Mouse (Mus musculus) ES-Bruce4 (cell line): ENCODE results near the gene Nhlrc3. TPM values are rescaled to one million over a fixed set of nuclear protein-coding genes. Genes with fewer than 3 reads are reported as not detected.

ENCODE experiments used
- H3K27ac ChIP-seq: 2 replicates; pipeline ENCODE4 v1.5.1; 2012; ENCODE audit warnings: low read length, inconsistent platforms; ENCODE audit not compliant: insufficient read depth
- H3K27me3 ChIP-seq: 2 replicates; pipeline ENCODE4 v1.6.1; 2012; ENCODE audit warnings: mild to moderate bottlenecking, low read length, inconsistent platforms; ENCODE audit not compliant: control insufficient read depth, poor library complexity, insufficient read depth, severe bottlenecking
- H3K36me3 ChIP-seq: 2 replicates; pipeline ENCODE4 v1.6.1; 2012; ENCODE audit warnings: inconsistent platforms, mild to moderate bottlenecking, low read length, moderate library complexity; ENCODE audit not compliant: control insufficient read depth, poor library complexity, insufficient read depth, severe bottlenecking
- H3K4me1 ChIP-seq: one replicate; pipeline ENCODE4 v1.8.1; 2011; ENCODE audit warnings: low read length; ENCODE audit not compliant: control insufficient read depth, insufficient read depth
- H3K4me3 ChIP-seq: 2 replicates; pipeline ENCODE4 v1.5.1; 2011; ENCODE audit warnings: low read depth, mild to moderate bottlenecking, low read length
- H3K9ac ChIP-seq: 2 replicates; pipeline ENCODE4 v1.6.1; 2012; ENCODE audit warnings: low read depth, mild to moderate bottlenecking, inconsistent platforms; ENCODE audit not compliant: poor library complexity, severe bottlenecking
- H3K9me3 ChIP-seq: replicated peaks from 2 replicates; pipeline ENCODE4 v1.6.1; 2012; ENCODE audit warnings: mild to moderate bottlenecking, low read length, inconsistent platforms; ENCODE audit not compliant: control insufficient read depth, poor library complexity, insufficient read depth, severe bottlenecking
- CTCF ChIP-seq: IDR thresholded peaks from one replicate; pipeline ENCODE4 v1.8.1; 2011; ENCODE audit warnings: low read depth, low read length
- EP300 ChIP-seq: IDR thresholded peaks from 2 replicates; pipeline ENCODE4 v1.6.1; 2011; ENCODE audit warnings: low read depth, low read length; ENCODE audit not compliant: insufficient read depth
- POLR2A ChIP-seq: IDR thresholded peaks from one replicate; pipeline ENCODE4 v1.8.1; 2011; ENCODE audit warnings: low read length; ENCODE audit not compliant: insufficient read depth
- polyA plus RNA-seq: library from polyadenylated mRNA; stranded (reverse); fragments of >200 nt; gene quantifications from 2 replicates; pipeline ENCODE4 v1.2.4, GENCODE M21; 2011; ENCODE audit warnings: low read depth; ENCODE audit not compliant: missing spikeins, insufficient read depth, insufficient read length

Gene Nhlrc3
- polyA plus RNA-seq, 1 experiment, result 18.2 TPM

GRCm38 (mm10) chr3:53486561-53486960 lies 23.4 kb upstream of the Nhlrc3 start:
- H3K9ac ChIP-seq, result no peak overlapping the region
- no peak for TF ChIP-seq CTCF
- no peak for TF ChIP-seq EP300
- TF ChIP-seq POLR2A, result no peak
- no peaks in the 10 kb centered on the region for H3K4me1 ChIP-seq
- no peak overlapping the region for H3K4me3 ChIP-seq
- H3K27ac ChIP-seq, result no peak overlapping the region
- H3K36me3 ChIP-seq, result 0 out of 2 replicates have a peak, but pooled peaks cover 2% of the 10 kb centered on the region
- no peaks in the 10 kb centered on the region for H3K27me3 ChIP-seq
- H3K9me3 ChIP-seq, result no peaks in the 10 kb centered on the region

GRCm38 (mm10) chr3:53483414-53484059 lies 20.4 kb upstream of the Nhlrc3 start:
- Histone ChIP-seq H3K4me3 (no peak overlapping the region), H3K27ac (no peak overlapping the region), H3K36me3 (0 out of 2 replicates have a peak, but pooled peaks cover 2% of the 10 kb centered on the region), H3K9ac (no peak overlapping the region), H3K27me3 (no peaks in the 10 kb centered on the region), H3K9me3 (no peaks in the 10 kb centered on the region), H3K4me1 (no peaks in the 10 kb centered on the region)
- TF ChIP-seq POLR2A (no peak), EP300 (no peak), CTCF (no peak)

- H3K36me3 ChIP-seq, result peaks cover 19% of the 10 kb centered on the region
- peak overlapping the region; percentile 14 for H3K4me3 ChIP-seq
- H3K27ac ChIP-seq, result no peak overlapping the region
- no peak overlapping the region for H3K9ac ChIP-seq
- no peaks in the 10 kb centered on the region for H3K27me3 ChIP-seq
- H3K4me1 ChIP-seq, result no peaks in the 10 kb centered on the region
- TF ChIP-seq EP300 (no peak), CTCF (peak; percentile 39), POLR2A (no peak)
- H3K9me3 ChIP-seq, result no peaks in the 10 kb centered on the region
Observed at GRCm38 (mm10) chr3:53478419-53479046, 15.4 kb upstream of the Nhlrc3 start.

GRCm38 (mm10) chr3:53477468-53477867 lies 14.3 kb upstream of the Nhlrc3 start:
- Histone ChIP-seq H3K9ac (no peak overlapping the region), H3K36me3 (peaks cover 26% of the 10 kb centered on the region), H3K4me3 (no peak overlapping the region), H3K27me3 (no peaks in the 10 kb centered on the region), H3K9me3 (no peaks in the 10 kb centered on the region), H3K27ac (no peak overlapping the region), H3K4me1 (no peaks in the 10 kb centered on the region)
- TF ChIP-seq POLR2A, result no peak
- no peak for TF ChIP-seq EP300
- TF ChIP-seq CTCF, result no peak

DNA sequence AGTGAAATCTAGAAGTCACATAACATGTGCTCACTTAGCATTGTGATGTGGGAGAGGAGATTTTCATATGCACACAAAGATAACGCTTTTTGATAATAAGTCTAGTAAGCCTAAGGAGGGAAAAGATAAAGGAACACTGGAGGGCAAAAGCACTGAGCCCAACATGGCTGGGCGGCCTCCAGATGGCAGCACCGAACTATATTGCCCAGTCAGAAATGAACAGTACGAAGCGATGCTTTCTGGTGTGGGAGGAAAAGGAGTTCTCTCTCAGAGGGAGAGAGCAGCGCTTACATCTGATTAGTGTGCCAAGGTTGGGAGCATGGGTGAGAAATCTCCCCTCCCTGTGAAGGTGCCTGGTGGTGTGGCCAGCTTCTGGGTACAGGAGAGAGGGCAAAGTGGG lies 12.8 kb upstream of the Nhlrc3 start:
- peaks cover 34% of the 10 kb centered on the region for H3K36me3 ChIP-seq
- H3K4me1 ChIP-seq, result no peaks in the 10 kb centered on the region
- H3K27me3 ChIP-seq, result no peaks in the 10 kb centered on the region
- no peak overlapping the region for H3K27ac ChIP-seq
- TF ChIP-seq CTCF (peak; percentile 67), POLR2A (no peak), EP300 (no peak)
- no peak overlapping the region for H3K4me3 ChIP-seq
- no peak overlapping the region for H3K9ac ChIP-seq
- no peaks in the 10 kb centered on the region for H3K9me3 ChIP-seq

DNA sequence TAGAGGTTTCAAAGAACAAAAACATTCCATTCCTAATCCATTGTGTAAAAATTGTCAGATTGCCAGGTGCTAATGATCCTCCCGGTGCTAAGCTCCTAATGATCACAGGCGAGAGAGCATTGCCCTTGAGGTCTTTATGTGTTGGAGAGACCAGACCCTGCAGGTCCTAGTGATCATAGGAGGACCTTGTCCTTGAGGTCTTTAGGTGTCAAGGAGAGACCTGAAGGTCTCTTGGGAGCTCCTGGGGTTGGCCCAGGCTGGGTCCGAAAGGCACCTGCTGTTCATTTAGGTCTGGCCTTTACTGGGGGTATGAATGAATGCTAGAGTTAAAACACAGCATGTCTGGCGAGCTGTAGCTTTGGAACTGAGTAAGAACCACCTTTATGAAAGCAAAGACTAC lies 11.0 kb upstream of the Nhlrc3 start:
- H3K9me3 ChIP-seq, result no peaks in the 10 kb centered on the region
- H3K4me3 ChIP-seq, result no peak overlapping the region
- no peak overlapping the region for H3K9ac ChIP-seq
- peaks cover 1% of the 10 kb centered on the region for H3K4me1 ChIP-seq
- H3K27ac ChIP-seq, result no peak overlapping the region
- TF ChIP-seq CTCF (no peak), POLR2A (no peak), EP300 (no peak)
- H3K36me3 ChIP-seq, result peaks cover 34% of the 10 kb centered on the region
- no peaks in the 10 kb centered on the region for H3K27me3 ChIP-seq
